Mouse (Mus musculus): ENCODE measurements around the gene Accsl.

DNA sequence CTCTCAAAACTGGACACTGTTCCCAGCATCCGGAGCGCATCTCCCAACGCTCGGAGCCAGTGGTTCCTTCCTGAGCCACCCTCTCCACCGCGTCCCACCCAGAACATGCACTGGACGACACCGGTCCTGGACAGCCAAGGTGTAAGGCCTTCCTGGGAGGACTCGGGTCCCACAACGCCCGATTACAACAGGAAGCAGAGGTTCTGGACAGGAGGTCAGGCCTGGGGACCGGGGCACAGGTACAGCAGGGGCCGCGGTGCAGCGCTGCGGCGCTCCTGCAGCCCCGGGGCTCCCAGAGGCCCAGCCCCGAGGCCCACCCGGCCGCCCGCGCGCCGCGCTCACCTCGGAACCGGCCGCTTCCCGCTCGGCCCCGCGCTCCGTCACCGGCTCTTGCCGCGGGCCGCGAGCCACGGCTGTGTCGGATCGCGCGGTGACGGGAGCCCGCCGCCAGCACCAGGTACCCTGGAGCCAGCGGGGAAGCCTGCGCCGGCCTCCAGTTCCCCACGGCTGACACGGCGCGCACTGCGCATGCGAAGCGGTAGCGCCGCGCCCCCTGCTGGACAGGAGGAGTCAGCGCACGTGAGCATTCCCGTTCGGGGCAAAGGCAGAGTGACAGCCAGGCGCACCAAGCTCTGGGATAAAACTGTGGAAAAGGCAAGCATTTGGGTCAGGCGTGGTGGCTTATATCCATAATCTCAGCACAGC lies 46.8 kb downstream of the Accsl start, which contains the start of gene Ext2:
- TF ChIP-seq CTCF (IDR thresholded peaks at IDR 0.05; ENCODE audit: control insufficient read depth, insufficient read depth, low read length) (peak; percentile 98), POLR2A (IDR thresholded peaks at IDR 0.05; ENCODE audit: borderline replicate concordance, control insufficient read depth, low read depth, low read length) (peak; percentile 68)

Data from bone marrow, adult 2 months (tissue).